Mouse (Mus musculus) thymus, adult 18-20 months (tissue): ENCODE results near the gene Smchd1.
"Not testable (repeated sequence)": the region's sequence is repeated elsewhere in the genome, so short reads cannot be mapped to it uniquely, and the experiment has no call there.

Experiments
- DNase-seq, 2 experiments: peaks; one replicate each; pipeline ENCODE4 v3.0.0; 2022; ENCODE audit warnings: mixed read lengths in 2 of 2

Smchd1 gene

GRCm38 (mm10) chr17:71444126-71444525, 31.0 kb downstream of the Smchd1 start:
- DNase-seq: no peak

GRCm38 (mm10) chr17:71443273-71443672, 31.9 kb downstream of the Smchd1 start:
- no peak for DNase-seq

GRCm38 (mm10) chr17:71422502-71422901, 52.6 kb downstream of the Smchd1 start:
- DNase-seq: not testable (repeated sequence)

- not testable (repeated sequence) for DNase-seq
These were observed 55.7 kb downstream of the Smchd1 start for GRCm38 (mm10) chr17:71419448-71419847.

- no peak for DNase-seq
These were observed 58.1 kb downstream of the Smchd1 start for GRCm38 (mm10) chr17:71417008-71417407.

DNA sequence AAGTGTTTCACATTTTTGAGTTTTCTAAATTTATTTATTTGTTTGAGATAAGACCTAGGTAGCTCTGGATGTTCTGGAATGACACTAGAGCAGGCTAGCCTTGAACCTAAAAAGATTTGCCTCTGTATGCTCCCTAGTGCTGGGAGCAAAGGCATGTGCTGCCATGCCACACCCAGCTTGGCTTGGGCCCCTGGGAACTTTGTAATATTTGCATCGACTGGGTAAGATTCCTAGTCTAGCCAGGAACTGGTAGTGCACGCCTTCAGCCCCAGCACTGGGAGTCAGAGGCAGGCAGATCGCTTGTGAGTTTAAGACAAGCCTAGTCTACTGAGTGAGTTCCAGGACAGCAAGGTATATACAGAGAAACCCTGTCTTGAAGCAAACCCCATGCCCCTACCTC, 87.7 kb downstream of the Smchd1 start:
- no peak for DNase-seq

- DNase-seq: no peak
These were observed 94.8 kb downstream of the Smchd1 start for GRCm38 (mm10) chr17:71380346-71380745.

- DNase-seq: no peak
These were observed 97.2 kb downstream of the Smchd1 start for GRCm38 (mm10) chr17:71377901-71378300.

DNA sequence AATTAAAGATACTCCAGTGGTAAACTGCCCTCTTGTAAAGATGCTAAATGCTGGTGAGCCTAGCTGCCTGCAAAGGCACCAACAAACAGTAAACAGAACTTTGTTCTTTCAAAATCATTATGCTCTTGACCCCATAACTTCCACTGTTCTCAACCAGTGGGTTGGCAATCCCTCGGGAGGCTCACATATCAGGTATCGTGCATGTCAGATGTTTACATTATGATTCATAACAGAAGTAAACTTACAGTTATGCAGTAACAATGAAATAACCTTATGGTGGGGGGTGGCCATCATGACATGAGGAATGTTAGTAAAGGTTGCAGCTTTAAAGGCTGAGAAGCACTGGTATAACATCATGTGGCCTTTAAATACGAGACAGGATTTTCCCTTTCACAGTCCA, 119.6 kb downstream of the Smchd1 start:
- no peak for DNase-seq

DNA sequence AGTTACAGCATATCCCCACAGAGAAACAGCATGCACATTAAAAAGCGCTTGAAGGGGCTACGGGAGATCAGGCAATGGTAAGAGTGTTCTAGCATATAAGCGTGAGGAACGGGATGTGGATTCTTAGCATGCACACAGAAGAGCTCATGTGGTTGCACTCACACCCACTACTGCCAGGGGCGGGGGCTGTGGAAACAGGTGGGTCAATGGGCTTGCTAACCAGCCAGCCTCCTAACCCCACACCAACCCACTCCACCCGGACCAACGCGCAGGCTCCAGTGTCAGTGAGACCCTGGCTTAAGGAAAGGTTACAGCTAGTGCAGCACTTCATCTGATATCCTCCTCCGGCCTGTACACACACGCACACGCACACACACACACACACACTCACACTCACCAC, 120.9 kb downstream of the Smchd1 start:
- DNase-seq: no peak

DNA sequence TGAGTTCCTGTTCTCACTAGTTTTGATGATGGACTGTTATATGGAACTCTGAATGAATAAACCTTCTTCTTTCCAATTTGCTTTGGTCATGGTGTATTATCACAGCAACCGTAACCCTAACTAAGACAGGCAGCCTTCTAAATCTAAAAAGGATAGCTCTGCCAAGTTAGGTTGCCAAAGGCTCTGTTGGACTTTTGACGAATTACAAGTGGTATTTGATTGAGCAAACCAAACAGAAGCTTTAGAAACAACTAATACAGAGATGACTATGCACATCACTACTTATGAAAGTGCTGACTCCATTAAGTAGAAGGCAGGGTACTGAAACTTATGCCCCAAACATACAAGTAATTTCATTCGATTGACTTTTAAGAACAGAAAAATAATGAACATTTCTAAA, 127.0 kb downstream of the Smchd1 start:
- DNase-seq: no peak

DNA sequence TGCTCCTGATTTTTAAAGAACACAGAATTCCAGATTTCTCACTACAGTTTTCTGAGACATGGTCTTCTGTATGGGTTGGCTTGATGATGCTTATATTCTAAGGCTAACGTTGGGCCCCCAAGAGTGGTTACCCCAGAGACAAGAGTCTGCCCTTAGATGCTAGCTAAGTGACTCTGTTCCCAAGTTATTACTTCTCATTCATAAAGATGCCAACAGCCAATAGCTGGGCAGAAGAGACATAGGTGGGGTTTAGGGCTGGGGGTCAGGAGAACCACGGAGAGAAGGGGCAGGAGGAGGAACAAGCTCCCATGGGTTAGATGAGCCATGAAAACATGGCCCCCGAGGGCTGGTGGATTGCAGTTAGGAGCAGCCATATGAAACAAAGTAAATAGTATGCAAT, 133.1 kb downstream of the Smchd1 start:
- DNase-seq: no peak

DNA sequence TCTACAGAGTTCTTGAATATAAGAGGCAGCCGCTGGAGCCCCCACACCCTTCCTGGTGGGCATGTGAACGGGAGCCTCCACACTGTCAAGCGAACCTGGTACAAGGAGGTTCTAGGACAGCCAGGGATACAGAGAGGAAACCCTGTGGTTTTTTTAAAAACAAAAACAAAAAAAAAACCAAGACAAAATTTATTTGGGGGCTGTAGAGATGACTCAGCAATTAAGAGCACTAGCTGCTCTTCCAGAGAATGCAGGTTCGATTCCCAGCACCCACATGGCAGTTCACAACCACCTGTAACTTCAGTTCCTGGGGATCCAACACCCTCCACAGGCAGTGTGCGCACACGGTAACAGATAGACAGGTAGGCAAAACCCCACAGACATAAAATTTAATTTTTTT, 136.5 kb downstream of the Smchd1 start:
- no peak for DNase-seq

DNA sequence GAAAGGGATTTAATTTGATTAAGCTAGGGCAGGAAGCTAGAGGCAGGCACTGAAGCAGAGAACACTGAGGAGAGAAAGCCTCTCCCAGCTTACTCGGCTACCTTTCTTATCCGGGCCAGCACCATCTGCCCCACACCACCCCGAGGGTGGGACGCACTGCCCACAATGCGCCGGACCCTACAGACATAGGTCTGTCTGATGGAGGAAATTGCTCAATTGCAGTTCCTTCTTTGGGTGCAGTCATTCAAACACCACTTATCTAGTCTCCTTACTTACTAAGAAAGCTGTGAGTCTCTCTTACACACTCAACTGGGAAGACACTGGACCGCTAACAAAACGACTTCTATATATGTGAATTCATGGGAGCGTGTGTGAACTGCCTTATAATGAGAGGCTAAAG, 137.6 kb downstream of the Smchd1 start:
- DNase-seq: no peak

DNA sequence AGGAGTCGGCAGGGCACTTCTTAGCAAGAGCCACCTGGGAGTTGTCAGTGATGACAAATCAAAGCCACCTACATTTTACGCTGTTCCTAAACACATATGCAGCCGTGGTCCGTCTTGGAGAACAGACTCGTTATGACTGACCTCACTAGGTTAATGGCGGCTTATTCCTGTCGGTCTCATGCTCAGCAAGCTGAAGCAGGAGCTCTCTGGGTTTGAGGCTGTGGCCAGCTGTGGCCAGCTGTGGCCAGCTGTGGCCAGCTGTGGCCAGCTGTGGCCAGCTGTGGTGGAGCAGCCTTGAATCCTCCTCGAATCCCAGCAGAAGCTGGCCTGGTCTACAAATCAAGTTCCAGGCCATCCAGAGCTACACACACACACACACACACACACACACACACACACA, 138.7 kb downstream of the Smchd1 start:
- DNase-seq: no peak

- DNase-seq: no peak
These were observed 142.8 kb downstream of the Smchd1 start for GRCm38 (mm10) chr17:71332298-71332697.

DNA sequence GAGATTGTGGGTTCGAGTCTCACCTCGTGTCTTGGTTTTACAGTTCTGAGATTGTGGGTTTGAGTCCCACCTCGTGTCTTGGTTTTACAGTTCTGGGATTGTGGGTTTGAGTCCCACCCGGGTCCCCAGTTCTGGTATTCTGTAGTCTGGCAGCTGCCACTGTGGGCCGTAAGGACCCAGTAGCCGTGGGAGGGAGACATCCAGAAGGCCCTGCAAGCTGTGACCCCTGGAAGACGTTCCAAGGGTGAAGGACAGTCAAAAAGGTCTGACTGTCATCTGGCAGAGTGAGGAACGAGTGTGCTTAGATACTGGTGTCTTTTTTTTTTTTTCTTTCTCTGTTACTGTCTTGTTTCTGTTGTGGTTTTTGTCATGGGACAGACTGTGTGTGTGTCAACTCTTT, 154.4 kb downstream of the Smchd1 start:
- not testable (repeated sequence) for DNase-seq

DNA sequence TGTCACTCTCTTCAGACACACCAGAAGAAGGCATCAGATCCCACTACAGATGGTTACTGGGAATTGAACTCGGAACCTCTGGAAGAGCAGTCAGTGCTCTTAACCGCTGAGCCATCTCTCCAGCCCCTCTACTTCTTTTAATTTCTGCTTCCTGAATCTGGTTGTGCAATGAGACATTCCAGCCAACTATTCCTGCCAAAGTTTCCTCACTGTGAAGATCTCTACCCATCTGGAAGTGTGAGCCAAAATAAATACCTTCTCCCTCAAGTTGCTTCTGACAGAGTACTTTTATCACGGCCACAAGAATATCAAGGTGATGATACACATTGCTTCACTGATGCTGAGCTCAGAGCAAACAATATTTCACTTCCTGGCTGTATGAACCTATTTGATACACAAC, 155.8 kb downstream of the Smchd1 start:
- no peak for DNase-seq

DNA sequence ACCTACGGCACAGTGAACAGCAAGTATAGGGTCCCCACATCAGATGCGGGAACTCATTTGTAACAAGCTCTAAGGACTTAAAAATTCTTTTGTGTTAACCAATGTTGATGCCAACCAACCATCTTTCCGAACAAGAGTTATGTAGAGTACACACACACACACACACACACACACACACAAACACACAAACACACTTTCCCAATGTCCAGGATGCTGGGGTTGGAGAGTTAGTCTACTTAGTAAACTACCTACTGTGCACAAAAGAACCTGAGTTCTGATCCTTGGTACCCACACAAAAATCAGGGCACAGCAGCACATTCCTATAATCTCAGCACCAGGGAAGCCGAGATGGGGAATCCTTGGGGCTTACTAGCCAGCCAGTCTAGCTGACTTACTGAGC, 157.6 kb downstream of the Smchd1 start:
- DNase-seq: no peak

DNA sequence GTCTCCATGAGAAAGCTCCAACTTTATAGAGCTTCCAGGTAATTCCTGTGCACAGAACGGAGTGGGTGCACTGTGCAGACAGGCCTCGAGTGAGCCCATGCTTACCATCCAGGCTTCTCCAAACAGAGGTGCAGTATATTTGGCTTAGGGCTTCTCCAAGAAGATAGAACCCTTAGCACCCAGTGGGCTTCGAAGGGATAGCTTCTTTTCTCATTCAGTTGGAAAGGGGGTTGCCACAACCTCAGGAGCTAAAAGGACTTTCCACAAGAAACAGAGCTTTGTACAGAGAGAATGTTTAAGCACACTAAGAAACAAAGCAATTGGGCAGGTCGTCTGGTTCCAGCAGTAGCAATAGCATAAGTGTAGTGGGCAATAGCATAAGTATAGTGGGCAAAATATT, 160.8 kb downstream of the Smchd1 start:
- no peak for DNase-seq

DNA sequence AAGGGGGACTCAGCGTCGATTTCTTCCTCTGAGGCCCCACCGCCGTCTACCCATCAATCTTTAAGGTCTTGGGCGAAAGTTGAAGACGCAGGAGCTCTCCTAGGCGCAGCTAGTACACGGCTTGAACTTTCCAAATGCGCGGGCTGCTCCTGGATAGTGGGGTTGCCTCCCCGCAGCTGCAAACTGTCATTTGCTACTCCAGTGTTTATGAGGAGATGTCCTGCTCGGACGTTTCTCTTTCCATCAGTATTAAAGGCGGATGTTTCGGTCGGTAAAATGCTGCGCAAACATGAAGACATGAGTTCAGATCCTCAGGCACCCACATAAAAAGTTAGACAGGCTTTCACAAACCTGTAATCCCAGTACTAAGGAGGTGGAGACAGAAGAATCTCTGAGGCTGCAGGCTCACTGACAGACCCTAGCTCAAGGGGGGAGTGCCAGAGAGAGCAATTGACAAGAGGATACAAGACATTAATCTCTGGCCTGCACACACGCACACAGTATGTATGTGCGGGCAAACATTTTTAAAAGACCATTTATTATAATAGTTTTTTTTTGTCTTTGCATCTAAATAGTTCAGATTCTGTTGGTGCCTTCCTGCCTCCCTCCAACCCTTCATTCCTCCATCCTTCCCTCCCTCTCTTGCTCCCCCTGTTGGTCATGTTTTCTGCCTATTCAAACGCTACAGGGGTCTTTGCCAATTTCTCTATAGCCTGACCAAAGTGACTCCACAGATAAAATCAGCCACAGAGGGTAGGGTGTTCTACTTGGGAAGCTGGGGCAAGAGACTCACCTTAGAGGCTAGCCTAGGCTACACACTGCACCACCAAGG, 163.6 kb downstream of the Smchd1 start, which contains the start of gene Emilin2:
Gene Emilin2 (minus strand): TSS at position 639 of the 832 bp plus-strand sequence.
- no peak for DNase-seq

- no peak for DNase-seq
These were observed 164.4 kb downstream of the Smchd1 start for GRCm38 (mm10) chr17:71310486-71311339.

GRCm38 (mm10) chr17:71309711-71310485, 165.2 kb downstream of the Smchd1 start:
- no peak for DNase-seq
